Mouse (Mus musculus): Measurements from ENCODE around the gene Gm37419. TPM values are rescaled to one million over a fixed set of nuclear protein-coding genes. Genes with fewer than 3 reads are reported as not detected.

The Gm37419 gene
- polyA plus RNA-seq, 1 experiment from 2014 or later, result not detected

- Histone ChIP-seq H3K4me3 (peak overlapping the region; percentile 51), H3K27me3 (ENCODE audit: low read depth, poor library complexity, severe bottlenecking) (peaks cover 69% of the 10 kb centered on the region), H3K9me3 (replicated peaks) (no peaks in the 10 kb centered on the region), H3K27ac (no peak overlapping the region), H3K4me1 (peaks cover 54% of the 10 kb centered on the region), H3K36me3 (no peaks in the 10 kb centered on the region)
- under 1% methylated on average over 28 of the region's 28 CpGs for WGBS
- peak; percentile 81 for DNase-seq (ENCODE audit: low spot score)
These were observed 6.1 kb upstream of the Gm37419 start for GRCm38 (mm10) chr16:23981925-23982851.

- under 1% methylated on average over 33 of the region's 33 CpGs for WGBS
These were observed 5.2 kb upstream of the Gm37419 start for GRCm38 (mm10) chr16:23982891-23983588.

DNA sequence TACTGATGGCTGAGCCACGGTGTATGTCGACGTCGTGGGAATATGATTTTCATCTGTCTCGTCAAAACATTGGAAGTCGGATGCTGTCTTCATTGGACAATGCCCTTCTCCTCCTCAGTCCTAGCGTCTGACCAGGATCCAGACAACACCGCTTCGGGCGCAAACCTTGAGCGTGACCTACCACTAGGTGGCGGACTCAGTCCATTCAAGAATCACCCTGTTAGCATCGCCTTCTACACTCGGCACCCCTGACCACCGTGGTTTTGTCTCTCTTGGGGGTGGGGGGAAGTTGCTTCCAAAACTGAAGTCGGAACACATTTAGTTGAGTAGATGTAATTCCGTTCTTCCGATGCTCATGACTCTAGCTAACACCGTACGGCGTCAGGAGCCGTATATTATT, 4.1 kb upstream of the Gm37419 start:
- Histone ChIP-seq H3K4me1 (peaks cover 54% of the 10 kb centered on the region), H3K4me3 (peak overlapping the region; percentile 51), H3K27me3 (ENCODE audit: low read depth, poor library complexity, severe bottlenecking) (peaks cover 61% of the 10 kb centered on the region), H3K9me3 (replicated peaks) (no peaks in the 10 kb centered on the region), H3K36me3 (no peaks in the 10 kb centered on the region), H3K27ac (no peak overlapping the region)
- under 1% methylated on average over 22 of the region's 22 CpGs for WGBS
- peak; percentile 89 for DNase-seq (ENCODE audit: low spot score)

More at GRCm38 (mm10) chr16:23982891-23983588, 5.2 kb upstream of the Gm37419 start:
- Histone ChIP-seq H3K27me3 (ENCODE audit: low read depth, poor library complexity, severe bottlenecking) (peaks cover 65% of the 10 kb centered on the region), H3K27ac (no peak overlapping the region), H3K36me3 (no peaks in the 10 kb centered on the region), H3K4me3 (peak overlapping the region; percentile 51), H3K9me3 (replicated peaks) (no peaks in the 10 kb centered on the region), H3K4me1 (peaks cover 54% of the 10 kb centered on the region)
- DNase-seq (ENCODE audit: low spot score), result peak; percentile 77

- H3K9me3 ChIP-seq (replicated peaks), result no peaks in the 10 kb centered on the region
- peak overlapping the region; percentile 37; the same call in 1 of the 2 replicates for H3K27ac ChIP-seq
- peak overlapping the region; percentile 51 for H3K4me3 ChIP-seq
- peaks cover 61% of the 10 kb centered on the region for H3K4me1 ChIP-seq
- no peaks in the 10 kb centered on the region for H3K36me3 ChIP-seq
- under 1% methylated on average over 22 of the region's 22 CpGs for WGBS
- peaks cover 54% of the 10 kb centered on the region for H3K27me3 ChIP-seq (ENCODE audit: low read depth, poor library complexity, severe bottlenecking)
- peak; percentile 61 for DNase-seq (ENCODE audit: low spot score)
These were observed 3.4 kb upstream of the Gm37419 start for GRCm38 (mm10) chr16:23984760-23985466.

GRCm38 (mm10) chr16:23985467-23985861, 2.8 kb upstream of the Gm37419 start:
- under 1% methylated on average over 6 of the region's 6 CpGs for WGBS
- H3K27ac ChIP-seq, result no peak overlapping the region
- peaks cover 64% of the 10 kb centered on the region for H3K4me1 ChIP-seq
- peak; percentile 40 for DNase-seq (ENCODE audit: low spot score)
- no peaks in the 10 kb centered on the region for H3K36me3 ChIP-seq
- peaks cover 54% of the 10 kb centered on the region for H3K27me3 ChIP-seq (ENCODE audit: low read depth, poor library complexity, severe bottlenecking)
- peak overlapping the region; percentile 51; the same call in 1 of the 2 replicates for H3K4me3 ChIP-seq
- H3K9me3 ChIP-seq (replicated peaks), result no peaks in the 10 kb centered on the region

DNA sequence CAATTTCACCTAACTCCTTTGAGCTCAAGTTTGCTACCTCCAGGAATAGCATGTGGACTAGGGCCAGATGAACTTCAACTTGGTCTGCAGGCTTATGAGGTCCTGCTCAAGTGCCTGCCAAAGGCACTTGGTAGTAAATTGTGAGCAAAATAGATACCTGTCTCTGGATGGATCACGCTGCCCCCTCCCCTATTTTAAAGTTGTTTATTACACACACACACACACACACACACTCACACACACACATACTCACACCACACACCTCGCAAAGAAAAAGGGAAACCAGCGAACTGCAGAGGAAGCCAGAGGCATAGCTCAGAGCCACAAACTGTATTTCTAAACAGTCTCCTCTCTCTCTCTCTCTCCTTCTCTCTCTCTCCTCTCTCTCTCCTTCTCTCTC, 2.1 kb upstream of the Gm37419 start:
- Histone ChIP-seq H3K4me3 (peak overlapping the region; percentile 64), H3K27ac (no peak overlapping the region), H3K36me3 (no peaks in the 10 kb centered on the region), H3K27me3 (ENCODE audit: low read depth, poor library complexity, severe bottlenecking) (peaks cover 51% of the 10 kb centered on the region), H3K9me3 (replicated peaks) (no peaks in the 10 kb centered on the region), H3K4me1 (peaks cover 58% of the 10 kb centered on the region)
- WGBS, result 13% methylated on average over 3 of the region's 3 CpGs
- no peak for DNase-seq (ENCODE audit: low spot score)

GRCm38 (mm10) chr16:23986871-23987270, 1.4 kb upstream of the Gm37419 start:
- WGBS, result under 1% methylated on average over 17 of the region's 17 CpGs
- Histone ChIP-seq H3K9me3 (replicated peaks) (no peaks in the 10 kb centered on the region), H3K36me3 (no peaks in the 10 kb centered on the region), H3K27ac (peak overlapping the region; percentile 53; the same call in 1 of the 2 replicates), H3K4me1 (peaks cover 56% of the 10 kb centered on the region), H3K4me3 (peak overlapping the region; percentile 64), H3K27me3 (ENCODE audit: low read depth, poor library complexity, severe bottlenecking) (peaks cover 44% of the 10 kb centered on the region)
- peak; percentile 64 for DNase-seq (ENCODE audit: low spot score)

- Histone ChIP-seq H3K27ac (peak overlapping the region; percentile 99), H3K9me3 (replicated peaks) (no peaks in the 10 kb centered on the region), H3K36me3 (no peaks in the 10 kb centered on the region), H3K27me3 (ENCODE audit: low read depth, poor library complexity, severe bottlenecking) (peaks cover 41% of the 10 kb centered on the region), H3K4me3 (peak overlapping the region; percentile 64), H3K4me1 (peaks cover 51% of the 10 kb centered on the region)
- DNase-seq (ENCODE audit: low spot score), result peak; percentile 71
- WGBS, result 1% methylated on average over 57 of the region's 64 CpGs
These were observed 733 bp upstream of the Gm37419 start for GRCm38 (mm10) chr16:23987341-23988156.

DNA sequence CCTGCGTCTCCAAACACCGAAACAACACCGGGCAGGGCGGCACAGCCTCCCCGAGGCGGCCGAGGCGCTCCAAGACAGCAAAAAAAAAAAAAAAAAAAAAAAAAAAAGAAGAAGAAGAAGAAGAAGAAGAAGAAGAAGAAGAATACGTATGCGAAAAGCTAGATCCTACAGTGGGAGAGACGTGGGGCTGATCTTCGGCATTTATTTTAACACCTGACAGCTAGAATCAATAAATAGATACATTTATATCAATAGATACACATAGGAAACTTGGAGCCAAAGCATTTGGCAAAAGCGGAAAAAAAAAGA, 171 bp upstream of the Gm37419 start:
- Histone ChIP-seq H3K9me3 (replicated peaks) (no peaks in the 10 kb centered on the region), H3K27me3 (ENCODE audit: low read depth, poor library complexity, severe bottlenecking) (peaks cover 41% of the 10 kb centered on the region), H3K4me3 (peak overlapping the region; percentile 64), H3K27ac (peak overlapping the region; percentile 99), H3K4me1 (peaks cover 46% of the 10 kb centered on the region), H3K36me3 (no peaks in the 10 kb centered on the region)
- DNase-seq (ENCODE audit: low spot score), result no peak
- 0% methylated on average over 8 of the region's 13 CpGs for WGBS

GRCm38 (mm10) chr16:23989209-23990160, 1.2 kb downstream of the Gm37419 start:
- WGBS, result 3% methylated on average over 25 of the region's 25 CpGs
- DNase-seq (ENCODE audit: low spot score), result peak; percentile 36
- Histone ChIP-seq H3K9me3 (replicated peaks) (no peaks in the 10 kb centered on the region), H3K36me3 (no peaks in the 10 kb centered on the region), H3K4me3 (peak overlapping the region; percentile 64), H3K27ac (peak overlapping the region; percentile 99), H3K4me1 (peaks cover 42% of the 10 kb centered on the region), H3K27me3 (ENCODE audit: low read depth, poor library complexity, severe bottlenecking) (peaks cover 33% of the 10 kb centered on the region)

All from limb, embryonic 10.5 days (tissue).